Mouse (Mus musculus): ENCODE results near the gene Gba. TPM values are rescaled to one million over a fixed set of nuclear protein-coding genes. Genes with fewer than 3 reads are reported as not detected.

The Gba gene
- total and polyA plus RNA-seq, 3 experiments, result 63.6 to 65.3 (median 64.1) TPM

GRCm38 (mm10) chr3:89159211-89159610, 43.5 kb upstream of the Gba start:
- dilution Hi-C loops (cut with MboI; ENCODE audit: extremely low pct_ligation_motif_present, extremely low pct_unique_long_range_greater_than_20kb, low sequenced_read_pairs) (no loop called here), in situ Hi-C loops (cut with MboI; ENCODE audit: low pct_ligation_motif_present, low pct_unique_long_range_greater_than_20kb, low sequenced_read_pairs) (loop anchor here (5.0 kb wide), 1 partner anchor 67 kb away; the partner anchor contains the start of gene Rusc1)
- H3K4me1 ChIP-seq (ENCODE audit: control insufficient read depth in 1 of 2, insufficient read depth in 2 of 2), result peaks cover 0 to 32% of the 10 kb centered on the region in 2 experiments; a peak in 3 of 4 replicates
- peak overlapping the region; percentile 44 to 78 (median 58) for H3K4me3 ChIP-seq (replicated peaks in 1 of 3; ENCODE audit: low read depth in 2 of 3, low read length in 2 of 3, poor library complexity in 1 of 3)
- TF ChIP-seq TCF12 (IDR thresholded peaks at IDR 0.05; ENCODE audit: low read depth, low read length) (no peak), RAD21 (IDR thresholded peaks at IDR 0.05; ENCODE audit: low read depth, low read length) (no peak), SIN3A (IDR thresholded peaks at IDR 0.05; ENCODE audit: low read length) (peak; percentile 95), UBTF (IDR thresholded peaks at IDR 0.05; ENCODE audit: low read depth, low read length) (0 out of 2 replicates have a peak, but pooled peaks have one; percentile 14), MXI1 (IDR thresholded peaks at IDR 0.05; ENCODE audit: low read depth, low read length) (peak; percentile 77), CTCF (conservative IDR thresholded peaks at IDR 0.05 in 1 of 2, IDR thresholded peaks at IDR 0.05 in 1 of 2; ENCODE audit: low read depth in 2 of 2, low read length in 2 of 2) (no peak), GABPA (IDR thresholded peaks at IDR 0.05; ENCODE audit: insufficient replicate concordance, low read depth, low read length) (no peak)
- no peaks in the 10 kb centered on the region for H3K9me3 ChIP-seq (replicated peaks; ENCODE audit: low read length)
- H3K27me3 ChIP-seq (replicated peaks), result no peaks in the 10 kb centered on the region
- peak overlapping the region; percentile 79 for H3K4me2 ChIP-seq (ENCODE audit: insufficient read depth, low read depth, poor library complexity, severe bottlenecking)
- H3K36me3 ChIP-seq (replicated peaks in 1 of 2; ENCODE audit: control insufficient read depth in 1 of 2, insufficient read depth in 1 of 2, low read length in 1 of 2), result peaks cover 0 to 9% of the 10 kb centered on the region in 2 experiments
- H3K79me2 ChIP-seq (replicated peaks; ENCODE audit: control insufficient read depth, extremely low read depth, insufficient read depth, poor library complexity, severe bottlenecking), result no peaks in the 10 kb centered on the region
- no peak for DNase-seq (ENCODE audit: extremely low read depth)
- H3K27ac ChIP-seq (ENCODE audit: insufficient read depth, low read depth), result no peak overlapping the region
- 0 out of 2 replicates have a peak overlapping the region, but pooled peaks have one; percentile 36 for H3K9ac ChIP-seq (ENCODE audit: insufficient read depth, low read depth)

- Histone ChIP-seq H3K9ac (ENCODE audit: insufficient read depth, low read depth) (peak within 1 kb of the TSS; percentile 36; the same call in 1 of the 2 replicates), H3K79me2 (replicated peaks; ENCODE audit: control insufficient read depth, extremely low read depth, insufficient read depth, poor library complexity, severe bottlenecking) (no peaks in the 10 kb centered on the region), H3K27ac (ENCODE audit: insufficient read depth, low read depth) (no peak within 1 kb of the TSS), H3K27me3 (replicated peaks) (no peaks in the 10 kb centered on the region), H3K4me1 (ENCODE audit: control insufficient read depth in 1 of 2, insufficient read depth in 2 of 2) (peaks cover 0 to 32% of the 10 kb centered on the region in 2 experiments; a peak in 3 of 4 replicates), H3K36me3 (replicated peaks in 1 of 2; ENCODE audit: control insufficient read depth in 1 of 2, insufficient read depth in 1 of 2, low read length in 1 of 2) (peaks cover 0 to 8% of the 10 kb centered on the region in 2 experiments), H3K4me3 (replicated peaks in 1 of 3; ENCODE audit: low read depth in 2 of 3, low read length in 2 of 3, poor library complexity in 1 of 3) (peak within 1 kb of the TSS; percentile 44 to 78 (median 58)), H3K4me2 (ENCODE audit: insufficient read depth, low read depth, poor library complexity, severe bottlenecking) (peak within 1 kb of the TSS; percentile 79), H3K9me3 (replicated peaks; ENCODE audit: low read length) (no peaks in the 10 kb centered on the region)
- dilution Hi-C loops (cut with MboI; ENCODE audit: extremely low pct_ligation_motif_present, extremely low pct_unique_long_range_greater_than_20kb, low sequenced_read_pairs), result no loop called here
- in situ Hi-C loops (cut with MboI; ENCODE audit: low pct_ligation_motif_present, low pct_unique_long_range_greater_than_20kb, low sequenced_read_pairs), result loop anchor here (5.0 kb wide), 1 partner anchor 67 kb away; the partner anchor contains the start of gene Rusc1
- DNase-seq (ENCODE audit: extremely low read depth), result peak; percentile 84
- TF ChIP-seq RCOR1 (conservative IDR thresholded peaks at IDR 0.05; ENCODE audit: low read depth, low read length), result no peak
- TF ChIP-seq ZMIZ1 (IDR thresholded peaks at IDR 0.05; ENCODE audit: low read depth, low read length), result no peak
- peak; percentile 52 for TF ChIP-seq NRF1 (IDR thresholded peaks at IDR 0.05; ENCODE audit: low read depth, low read length)
- no peak for TF ChIP-seq USF2 (conservative IDR thresholded peaks at IDR 0.05; ENCODE audit: low read depth, low read length)
- TF ChIP-seq TBP (conservative IDR thresholded peaks at IDR 0.05; ENCODE audit: low read depth, low read length), result no peak
- peak; percentile 57 for TF ChIP-seq BHLHE40 (IDR thresholded peaks at IDR 0.05; ENCODE audit: low read depth, low read length)
- TF ChIP-seq E2F4 (IDR thresholded peaks at IDR 0.05; ENCODE audit: insufficient replicate concordance, low read depth, low read length), result no peak
- TF ChIP-seq RAD21 (IDR thresholded peaks at IDR 0.05; ENCODE audit: low read depth, low read length), result peak; percentile 9
- TF ChIP-seq POLR2A (IDR thresholded peaks at IDR 0.05; ENCODE audit: low read depth, low read length), result peak; percentile 32; the same call in 1 of the 2 replicates
- peak; percentile 32; the same call in 1 of the 2 replicates for TF ChIP-seq SIN3A (IDR thresholded peaks at IDR 0.05; ENCODE audit: low read length)
- no peak for TF ChIP-seq PAX5 (IDR thresholded peaks at IDR 0.05; ENCODE audit: low read length)
- TF ChIP-seq ZKSCAN1 (IDR thresholded peaks at IDR 0.05; ENCODE audit: borderline replicate concordance, low read depth, low read length), result no peak
- TF ChIP-seq MEF2A (IDR thresholded peaks at IDR 0.05; ENCODE audit: borderline replicate concordance, low read depth, low read length), result no peak
- TF ChIP-seq MAZ (IDR thresholded peaks at IDR 0.05; ENCODE audit: low read depth, low read length), result peak; percentile 68; the same call in 1 of the 2 replicates
- peak; percentile 98 for TF ChIP-seq MXI1 (IDR thresholded peaks at IDR 0.05; ENCODE audit: low read depth, low read length)
- TF ChIP-seq TCF12 (IDR thresholded peaks at IDR 0.05; ENCODE audit: low read depth, low read length), result peak; percentile 36; the same call in 1 of the 2 replicates
- no peak for TF ChIP-seq MAFK (IDR thresholded peaks at IDR 0.05; ENCODE audit: insufficient replicate concordance, low read length)
- TF ChIP-seq CTCF (conservative IDR thresholded peaks at IDR 0.05 in 1 of 2, IDR thresholded peaks at IDR 0.05 in 1 of 2; ENCODE audit: low read depth in 2 of 2, low read length in 2 of 2), result peak in 1 of 2 experiments; percentile 72; a peak in 2 of 4 replicates
- TF ChIP-seq NELFE (IDR thresholded peaks at IDR 0.05; ENCODE audit: low read depth, low read length), result no peak
- TF ChIP-seq JUND (conservative IDR thresholded peaks at IDR 0.05; ENCODE audit: low read depth, low read length), result no peak
- TF ChIP-seq JUN (IDR thresholded peaks at IDR 0.05; ENCODE audit: insufficient read depth, low read depth, low read length), result no peak
- peak; percentile 58 for TF ChIP-seq SMC3 (IDR thresholded peaks at IDR 0.05; ENCODE audit: low read depth, low read length)
- peak; percentile 26; the same call in 1 of the 2 replicates for TF ChIP-seq MAX (IDR thresholded peaks at IDR 0.05; ENCODE audit: low read length)
Observed at GRCm38 (mm10) chr3:89159616-89160344, 42.9 kb upstream of the Gba start, which contains the start of gene Hcn3. Hcn3 (minus strand) TSS chr3:89160196.

All from CH12.LX (cell line).